Mouse (Mus musculus): ENCODE data around the gene Qtrt2. TPM values are rescaled to one million over a fixed set of nuclear protein-coding genes. Genes with fewer than 3 reads are reported as not detected.

Qtrt2 gene
- polyA plus RNA-seq, 1 experiment from 2014 or later: 13.4 TPM

DNA sequence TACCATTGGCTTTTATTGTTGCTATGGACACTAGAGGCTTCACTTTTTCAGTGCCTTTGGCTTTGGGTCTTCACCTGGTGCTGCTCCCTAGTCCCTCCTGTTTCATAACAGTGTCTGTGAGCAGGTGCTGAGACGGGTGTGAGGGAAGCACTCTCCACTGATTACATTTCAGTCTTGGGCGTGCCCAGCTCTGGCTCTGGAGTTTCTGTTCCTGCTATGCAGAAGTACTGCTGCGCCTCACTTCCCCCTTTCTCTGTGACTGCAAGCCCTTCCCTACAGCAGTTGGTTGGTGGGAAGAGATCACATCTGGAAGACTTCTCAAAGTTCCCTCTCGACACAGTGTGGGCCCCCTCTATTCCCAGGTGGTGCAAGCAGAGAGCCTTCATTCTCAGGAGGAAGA is 25.0 kb upstream of the Qtrt2 start:
- WGBS (ENCODE audit: insufficient replicate concordance): 19% methylated on average over 4 of the region's 4 CpGs
- Histone ChIP-seq H3K4me3 (no peak overlapping the region), H3K27ac (no peak overlapping the region), H3K4me1 (peaks cover 7% of the 10 kb centered on the region; the same call in 1 of the 2 replicates), H3K27me3 (replicated peaks) (no peaks in the 10 kb centered on the region), H3K4me2 (no peak overlapping the region), H3K36me3 (no peaks in the 10 kb centered on the region), H3K9me3 (replicated peaks) (no peaks in the 10 kb centered on the region), H3K9ac (no peak overlapping the region)
- ATAC-seq: no peak

DNA sequence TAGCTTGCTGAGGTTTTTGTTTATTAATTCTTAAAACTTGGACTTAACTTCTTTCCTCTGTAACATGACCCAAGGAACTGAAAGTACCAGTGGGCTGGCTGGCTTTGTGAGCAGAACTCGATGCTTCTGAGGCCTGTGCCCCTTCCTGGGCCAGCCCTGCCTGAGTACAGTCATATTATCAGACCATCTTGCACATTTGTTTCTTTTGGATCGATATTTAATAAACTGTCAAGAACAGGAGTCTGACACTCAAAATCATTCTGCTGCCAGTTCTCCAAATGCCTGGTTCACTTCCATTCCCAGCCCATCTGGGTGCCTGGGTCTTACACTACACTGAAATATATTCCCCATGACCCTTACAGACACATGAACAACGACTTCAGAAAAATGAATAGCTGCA is 19.3 kb upstream of the Qtrt2 start:
- ATAC-seq: no peak
- Histone ChIP-seq H3K4me1 (no peaks in the 10 kb centered on the region), H3K27me3 (replicated peaks) (no peaks in the 10 kb centered on the region), H3K4me3 (no peak overlapping the region), H3K27ac (no peak overlapping the region), H3K36me3 (no peaks in the 10 kb centered on the region), H3K9ac (no peak overlapping the region), H3K9me3 (replicated peaks) (no peaks in the 10 kb centered on the region), H3K4me2 (no peak overlapping the region)
- 53% methylated on average over 3 of the region's 3 CpGs for WGBS (ENCODE audit: insufficient replicate concordance)

DNA sequence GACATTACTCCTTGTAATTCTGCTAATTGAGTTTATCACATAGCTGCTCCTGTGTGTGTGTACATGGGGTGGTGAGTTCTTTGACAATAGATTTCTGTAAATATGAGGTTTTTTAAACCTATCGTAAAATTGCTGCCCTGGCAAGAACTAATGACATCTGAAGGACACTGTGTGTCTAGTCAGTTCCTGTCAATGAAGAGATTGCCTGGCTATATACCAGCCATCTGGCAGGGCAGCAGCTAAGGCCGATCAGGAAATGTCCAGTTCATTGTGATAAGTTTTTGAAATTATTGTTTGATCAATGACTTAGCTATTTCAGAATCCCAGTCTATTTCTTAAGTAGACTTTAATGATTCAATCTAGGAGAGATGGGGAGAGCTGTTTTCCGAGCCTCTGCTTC is 18.7 kb upstream of the Qtrt2 start:
- Histone ChIP-seq H3K27ac (no peak overlapping the region), H3K4me3 (no peak overlapping the region), H3K4me2 (no peak overlapping the region), H3K27me3 (replicated peaks) (no peaks in the 10 kb centered on the region), H3K9me3 (replicated peaks) (no peaks in the 10 kb centered on the region), H3K4me1 (no peaks in the 10 kb centered on the region), H3K9ac (no peak overlapping the region), H3K36me3 (no peaks in the 10 kb centered on the region)
- no peak for ATAC-seq
- WGBS (ENCODE audit: insufficient replicate concordance): 73% methylated on average over 3 of the region's 3 CpGs

DNA sequence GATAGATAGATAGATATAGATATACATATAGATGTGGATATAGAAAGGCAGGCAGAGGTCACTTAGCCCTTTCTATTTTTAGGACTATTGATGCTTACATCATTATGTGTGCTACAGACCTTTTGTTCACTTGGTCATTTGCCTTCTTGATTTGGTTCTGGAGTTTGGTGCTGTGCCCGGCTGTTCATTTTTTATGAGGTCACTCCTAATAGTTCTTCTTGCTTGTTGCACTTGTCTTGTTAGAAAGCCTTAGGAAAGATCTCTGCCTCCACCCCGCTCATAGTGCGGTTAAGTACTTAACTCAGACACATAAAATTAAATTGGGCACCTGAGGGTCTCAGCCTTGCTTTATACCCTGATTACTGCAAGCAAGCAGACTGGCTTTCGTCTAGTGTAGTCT is 14.2 kb upstream of the Qtrt2 start:
- peaks cover 6% of the 10 kb centered on the region for H3K4me1 ChIP-seq
- WGBS (ENCODE audit: insufficient replicate concordance): 90% methylated on average over 4 of the region's 4 CpGs
- H3K27me3 ChIP-seq (replicated peaks): no peaks in the 10 kb centered on the region
- H3K9me3 ChIP-seq (replicated peaks): no peaks in the 10 kb centered on the region
- H3K27ac ChIP-seq: no peak overlapping the region
- no peaks in the 10 kb centered on the region for H3K36me3 ChIP-seq
- H3K4me2 ChIP-seq: no peak overlapping the region
- no peak for ATAC-seq
- H3K9ac ChIP-seq: no peak overlapping the region
- no peak overlapping the region for H3K4me3 ChIP-seq

DNA sequence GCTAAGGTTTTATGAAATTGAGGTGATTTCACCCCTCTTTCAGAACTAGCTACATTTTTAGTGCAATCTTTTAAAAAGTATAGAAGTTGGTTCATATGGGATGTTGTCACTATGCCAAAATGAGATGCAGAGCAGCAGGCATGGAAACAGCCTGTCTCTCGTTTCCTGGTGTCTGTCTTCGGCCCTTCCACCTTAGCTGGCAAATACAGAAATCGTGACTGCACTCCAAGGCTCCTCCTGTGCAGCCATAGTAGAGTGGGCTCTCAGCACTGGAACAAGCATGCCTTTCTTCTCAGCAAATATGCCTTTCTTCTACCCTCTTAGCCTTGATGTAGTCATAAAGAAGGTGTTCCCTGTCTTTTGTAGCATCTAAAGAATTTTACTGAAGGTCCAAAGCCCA is 9.3 kb upstream of the Qtrt2 start:
- H3K36me3 ChIP-seq: no peaks in the 10 kb centered on the region
- peaks cover 6% of the 10 kb centered on the region for H3K4me1 ChIP-seq
- WGBS (ENCODE audit: insufficient replicate concordance): 60% methylated on average over 3 of the region's 3 CpGs
- no peak for ATAC-seq
- H3K9me3 ChIP-seq (replicated peaks): no peaks in the 10 kb centered on the region
- H3K4me2 ChIP-seq: no peak overlapping the region
- no peak overlapping the region for H3K9ac ChIP-seq
- no peak overlapping the region for H3K27ac ChIP-seq
- no peak overlapping the region for H3K4me3 ChIP-seq
- H3K27me3 ChIP-seq (replicated peaks): no peaks in the 10 kb centered on the region

DNA sequence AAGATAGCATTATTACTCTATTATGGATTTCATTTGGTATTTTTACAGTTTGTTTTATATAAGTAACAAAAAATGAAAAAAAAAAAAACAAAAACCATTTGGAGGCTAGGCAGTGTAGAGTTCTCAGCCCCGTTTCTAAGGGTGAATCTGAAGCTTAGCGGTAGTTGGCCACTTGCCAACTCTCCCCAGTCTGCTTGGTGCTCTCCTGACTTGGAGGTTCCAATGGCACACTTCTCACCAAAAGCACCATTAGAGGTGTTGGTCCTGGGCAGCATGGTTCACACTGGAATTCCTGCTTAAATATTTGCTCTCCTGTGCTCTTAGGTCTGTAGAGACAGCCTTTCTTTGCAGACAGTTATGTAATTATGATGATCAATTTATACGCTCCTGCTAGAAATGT is 8.8 kb upstream of the Qtrt2 start:
- no peak overlapping the region for H3K9ac ChIP-seq
- 78% methylated on average over 3 of the region's 3 CpGs for WGBS (ENCODE audit: insufficient replicate concordance)
- ATAC-seq: no peak
- no peaks in the 10 kb centered on the region for H3K9me3 ChIP-seq (replicated peaks)
- H3K27ac ChIP-seq: no peak overlapping the region
- peaks cover 6% of the 10 kb centered on the region for H3K4me1 ChIP-seq
- no peaks in the 10 kb centered on the region for H3K27me3 ChIP-seq (replicated peaks)
- H3K4me3 ChIP-seq: no peak overlapping the region
- no peaks in the 10 kb centered on the region for H3K36me3 ChIP-seq
- no peak overlapping the region for H3K4me2 ChIP-seq

DNA sequence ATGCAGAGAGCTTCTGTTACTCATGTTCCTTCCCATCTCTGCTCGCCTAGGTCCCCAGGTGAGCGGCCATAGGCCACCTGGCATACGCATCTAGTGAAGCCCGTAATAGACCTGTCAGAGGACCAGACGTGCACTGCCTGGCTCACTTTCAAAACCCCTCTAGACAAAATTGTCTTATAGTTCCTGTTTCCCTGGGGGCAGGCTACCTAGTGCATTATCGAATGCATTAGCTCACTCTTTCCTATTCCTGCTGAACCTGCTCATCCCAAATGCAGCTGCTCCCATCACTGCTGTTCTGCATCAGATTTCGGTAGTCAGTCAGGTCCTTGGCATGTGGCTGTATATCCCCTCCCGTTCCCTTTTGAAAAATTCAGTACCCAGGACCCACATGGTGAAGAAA is 8.2 kb upstream of the Qtrt2 start:
- Histone ChIP-seq H3K27me3 (replicated peaks) (no peaks in the 10 kb centered on the region), H3K4me1 (peaks cover 6% of the 10 kb centered on the region), H3K9ac (no peak overlapping the region), H3K4me3 (no peak overlapping the region), H3K36me3 (no peaks in the 10 kb centered on the region), H3K4me2 (no peak overlapping the region), H3K27ac (no peak overlapping the region), H3K9me3 (replicated peaks) (no peaks in the 10 kb centered on the region)
- WGBS (ENCODE audit: insufficient replicate concordance): 77% methylated on average over 8 of the region's 8 CpGs
- ATAC-seq: no peak

DNA sequence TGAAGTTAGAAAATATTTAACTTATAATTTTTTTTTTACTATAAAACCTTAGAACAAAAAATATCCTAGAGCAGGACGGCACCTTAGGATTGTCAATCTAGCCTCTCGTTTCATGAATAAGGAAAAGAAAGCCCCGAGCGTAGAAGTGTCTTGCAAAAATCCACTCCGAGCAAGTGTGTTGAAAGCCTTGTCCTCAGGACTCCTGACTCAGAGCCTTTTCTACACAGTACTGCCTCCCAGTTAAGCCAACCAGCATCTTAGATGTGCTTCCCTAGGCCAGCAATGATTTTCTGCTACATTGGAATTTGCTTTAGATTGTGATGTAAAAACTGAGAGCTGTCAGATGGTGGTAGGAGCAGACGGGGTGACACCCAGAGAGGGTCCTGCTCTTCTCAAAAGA is 6.4 kb upstream of the Qtrt2 start:
- H3K27me3 ChIP-seq (replicated peaks): no peaks in the 10 kb centered on the region
- no peak for ATAC-seq
- H3K9ac ChIP-seq: no peak overlapping the region
- H3K4me2 ChIP-seq: no peak overlapping the region
- peaks cover 6% of the 10 kb centered on the region for H3K4me1 ChIP-seq
- no peak overlapping the region for H3K4me3 ChIP-seq
- 76% methylated on average over 6 of the region's 6 CpGs for whole genome bisulfite sequencing (ENCODE audit: insufficient replicate concordance)
- no peaks in the 10 kb centered on the region for H3K9me3 ChIP-seq (replicated peaks)
- H3K36me3 ChIP-seq: no peaks in the 10 kb centered on the region
- H3K27ac ChIP-seq: no peak overlapping the region

DNA sequence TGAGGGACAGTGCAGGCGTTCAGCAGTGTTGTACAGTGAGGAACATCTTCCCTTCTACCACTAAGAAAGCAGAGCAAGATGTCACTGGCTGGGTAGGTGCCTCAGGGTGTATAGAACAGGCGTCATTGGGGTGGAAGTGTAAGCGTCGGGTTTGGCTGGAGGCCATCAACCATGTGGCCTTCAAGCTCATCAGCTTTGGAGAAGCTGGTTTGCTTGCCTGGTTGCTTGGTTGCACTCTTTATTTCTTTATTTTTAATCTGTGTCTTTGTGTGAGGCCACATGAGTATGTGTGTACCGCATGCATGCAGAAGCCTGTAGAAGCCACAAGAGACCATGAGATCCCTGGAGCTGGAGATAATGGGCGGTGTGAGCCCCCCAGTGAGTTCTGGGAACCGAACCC is 5.7 kb upstream of the Qtrt2 start:
- Histone ChIP-seq H3K36me3 (no peaks in the 10 kb centered on the region), H3K9me3 (replicated peaks) (no peaks in the 10 kb centered on the region), H3K27me3 (replicated peaks) (no peaks in the 10 kb centered on the region), H3K4me3 (no peak overlapping the region), H3K27ac (no peak overlapping the region), H3K4me1 (peaks cover 6% of the 10 kb centered on the region), H3K9ac (no peak overlapping the region), H3K4me2 (no peak overlapping the region)
- ATAC-seq: no peak
- 69% methylated on average over 7 of the region's 7 CpGs for WGBS (ENCODE audit: insufficient replicate concordance)

DNA sequence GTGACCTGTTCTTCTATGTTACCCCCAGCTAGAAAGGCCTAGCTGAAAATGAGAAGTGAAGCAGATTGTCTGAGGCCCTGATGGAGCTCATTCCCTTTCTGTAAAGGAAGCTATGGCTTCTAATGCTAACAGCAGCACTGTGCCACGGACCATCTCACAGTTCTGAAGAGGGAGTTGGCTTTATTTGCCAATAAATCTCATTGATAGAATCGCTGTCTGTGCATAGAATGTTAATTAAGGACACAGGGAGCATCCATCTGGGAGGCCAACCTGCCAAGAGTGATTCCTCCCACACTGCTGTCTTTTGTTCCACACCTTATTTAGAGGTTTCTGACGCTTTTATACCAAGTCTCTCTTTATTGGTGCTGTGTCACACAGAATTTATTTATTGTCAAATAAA is 4.9 kb upstream of the Qtrt2 start:
- Histone ChIP-seq H3K4me3 (no peak overlapping the region), H3K9ac (no peak overlapping the region), H3K4me2 (no peak overlapping the region), H3K9me3 (replicated peaks) (no peaks in the 10 kb centered on the region), H3K27me3 (replicated peaks) (no peaks in the 10 kb centered on the region), H3K36me3 (no peaks in the 10 kb centered on the region), H3K4me1 (peaks cover 1% of the 10 kb centered on the region), H3K27ac (no peak overlapping the region)
- ATAC-seq: no peak
- 64% methylated on average over 3 of the region's 3 CpGs for WGBS (ENCODE audit: insufficient replicate concordance)

DNA sequence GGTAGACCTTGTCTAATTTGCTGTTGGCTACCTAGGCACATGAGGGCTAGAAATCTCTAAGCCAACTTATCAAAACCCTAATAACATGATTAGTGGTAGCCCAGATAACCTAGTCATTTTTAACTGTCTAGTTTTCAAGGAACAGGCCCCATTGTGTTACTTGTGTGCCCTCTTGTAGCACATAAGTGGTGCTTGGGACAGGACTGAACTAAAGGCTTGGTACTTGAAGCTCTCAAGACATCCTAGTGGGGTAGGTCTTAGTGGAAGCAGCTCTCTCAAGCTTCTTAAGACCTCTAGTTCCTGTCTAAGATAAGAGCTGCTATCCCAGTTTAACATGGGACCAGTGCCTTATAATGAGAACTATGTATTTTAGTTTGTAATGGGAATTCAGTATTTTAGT is 4.0 kb upstream of the Qtrt2 start:
- Histone ChIP-seq H3K36me3 (no peaks in the 10 kb centered on the region), H3K9me3 (replicated peaks) (no peaks in the 10 kb centered on the region), H3K27ac (no peak overlapping the region), H3K9ac (no peak overlapping the region), H3K4me1 (no peaks in the 10 kb centered on the region), H3K4me3 (no peak overlapping the region), H3K27me3 (replicated peaks) (no peaks in the 10 kb centered on the region), H3K4me2 (no peak overlapping the region)
- no peak for ATAC-seq

DNA sequence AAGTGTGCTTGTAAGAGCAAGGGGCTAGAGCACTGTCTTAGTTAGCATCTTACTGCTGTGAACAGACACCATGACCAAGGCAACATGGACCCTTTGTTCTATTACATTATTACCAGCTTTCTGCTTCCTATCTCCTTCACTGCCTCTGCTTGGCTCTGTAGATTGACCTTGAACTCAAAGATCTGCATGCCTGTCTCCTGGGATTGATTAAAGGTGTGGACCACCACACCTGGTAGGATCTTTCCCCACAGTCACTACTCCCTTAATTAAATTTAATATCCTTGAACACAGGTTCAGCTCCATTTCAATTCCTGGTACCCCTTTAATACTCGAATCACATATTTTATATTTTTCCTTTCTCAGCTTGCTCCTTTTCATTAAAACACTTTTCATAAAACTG is 763 bp downstream of the Qtrt2 start:
- no peaks in the 10 kb centered on the region for H3K4me1 ChIP-seq
- no peak overlapping the region for H3K4me2 ChIP-seq
- H3K36me3 ChIP-seq: no peaks in the 10 kb centered on the region
- no peaks in the 10 kb centered on the region for H3K27me3 ChIP-seq (replicated peaks)
- no peaks in the 10 kb centered on the region for H3K9me3 ChIP-seq (replicated peaks)
- no peak overlapping the region for H3K9ac ChIP-seq
- no peak overlapping the region for H3K27ac ChIP-seq
- no peak for ATAC-seq
- WGBS (ENCODE audit: insufficient replicate concordance): 61% methylated on average over 1 of the region's 1 CpGs
- H3K4me3 ChIP-seq: no peak overlapping the region

DNA sequence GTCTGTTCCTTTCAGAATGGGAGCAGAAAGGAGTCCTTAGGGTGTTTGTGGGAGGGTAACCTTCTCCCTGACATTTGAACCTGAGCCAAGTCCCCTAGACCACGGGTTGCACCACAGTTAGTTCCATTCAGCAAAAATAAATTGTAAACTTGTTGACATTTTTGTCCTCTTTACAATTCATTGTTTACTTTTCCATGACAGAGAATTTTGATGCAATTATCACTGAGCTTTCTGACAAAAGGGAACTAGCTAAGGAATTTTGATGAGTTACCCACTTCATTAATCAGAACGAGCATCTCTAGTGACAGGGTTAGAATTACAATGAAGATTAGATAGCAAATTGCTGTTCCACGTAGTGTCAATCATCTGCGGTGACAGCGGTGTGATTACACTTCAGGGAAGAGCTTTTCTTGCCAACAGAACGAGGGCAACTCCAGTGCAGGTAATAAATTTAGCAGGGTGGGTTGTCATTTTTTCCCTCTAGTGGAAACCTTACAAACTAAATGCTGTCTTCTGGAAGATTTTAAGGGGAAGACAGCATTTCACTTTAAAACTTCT is 1.5 kb downstream of the Qtrt2 start:
- Histone ChIP-seq H3K4me1 (no peaks in the 10 kb centered on the region), H3K9ac (no peak overlapping the region), H3K4me2 (no peak overlapping the region), H3K4me3 (no peak overlapping the region), H3K27ac (no peak overlapping the region), H3K36me3 (no peaks in the 10 kb centered on the region), H3K9me3 (replicated peaks) (no peaks in the 10 kb centered on the region), H3K27me3 (replicated peaks) (no peaks in the 10 kb centered on the region)
- 62% methylated on average over 6 of the region's 6 CpGs for WGBS (ENCODE audit: insufficient replicate concordance)
- no peak for ATAC-seq
